Mouse (Mus musculus) hindbrain, embryonic 10.5 days (tissue): Measurements from ENCODE around the gene Mex3a. TPM values are rescaled to one million over a fixed set of nuclear protein-coding genes. Genes with fewer than 3 reads are reported as not detected.

Experiments used
- DNase-seq: peaks from one replicate; pipeline ENCODE4 v3.0.0-alpha.2; 2017; ENCODE audit warnings: low spot score
- H3K27ac ChIP-seq: fragments of 300-500 bp; sonication (generic); 2 replicates; pipeline ENCODE4 v1.5.1; 2016; ENCODE audit warnings: mild to moderate bottlenecking, moderate library complexity
- H3K27me3 ChIP-seq: fragments of 300-500 bp; sonication (generic); 2 replicates; pipeline ENCODE4 v1.6.1; 2016; ENCODE audit warnings: mild to moderate bottlenecking; ENCODE audit not compliant: poor library complexity, insufficient read depth, severe bottlenecking
- H3K36me3 ChIP-seq: fragments of 300-500 bp; sonication (generic); 2 replicates; pipeline ENCODE4 v1.6.1; 2016; ENCODE audit warnings: mild to moderate bottlenecking, moderate library complexity
- H3K4me1 ChIP-seq: fragments of 300-500 bp; sonication (generic); replicated peaks from 2 replicates; pipeline ENCODE4 v1.6.1; 2016; ENCODE audit warnings: mild to moderate bottlenecking
- H3K4me3 ChIP-seq: fragments of 300-500 bp; sonication (generic); 2 replicates; pipeline ENCODE4 v1.5.1; 2016; ENCODE audit warnings: mild to moderate bottlenecking, moderate library complexity
- H3K9me3 ChIP-seq: fragments of 300-500 bp; sonication (generic); 2 replicates; pipeline ENCODE4 v1.6.1; 2016; ENCODE audit warnings: mild to moderate bottlenecking, moderate library complexity
- WGBS: fragments of 180-500 bp; shearing (Covaris S2); methylation state at CpG from one replicate; pipeline ENCODE4 v1.1.7; 2016; 5-methylcytosine and 5-hydroxymethylcytosine counted together
- polyA plus RNA-seq: library from polyadenylated mRNA; unstranded; fragments of >200 nt; fragmentation: Nextera tagmentation; extraction: Ambion mirVana; gene quantifications from 2 replicates; pipeline ENCODE4 v1.2.1, GENCODE M21; 2016

Gene Mex3a
- polyA plus RNA-seq, 1 experiment from 2014 or later: 30.7 TPM

GRCm38 (mm10) chr3:88500655-88501365 lies 31.4 kb upstream of the Mex3a start:
- H3K27me3 ChIP-seq: peaks cover 51% of the 10 kb centered on the region
- no peak overlapping the region for H3K27ac ChIP-seq
- WGBS: 50% methylated on average over 4 of the region's 4 CpGs
- DNase-seq: no peak
- no peaks in the 10 kb centered on the region for H3K36me3 ChIP-seq
- no peak overlapping the region for H3K4me3 ChIP-seq
- H3K4me1 ChIP-seq: peaks cover 57% of the 10 kb centered on the region
- H3K9me3 ChIP-seq: no peaks in the 10 kb centered on the region

DNA sequence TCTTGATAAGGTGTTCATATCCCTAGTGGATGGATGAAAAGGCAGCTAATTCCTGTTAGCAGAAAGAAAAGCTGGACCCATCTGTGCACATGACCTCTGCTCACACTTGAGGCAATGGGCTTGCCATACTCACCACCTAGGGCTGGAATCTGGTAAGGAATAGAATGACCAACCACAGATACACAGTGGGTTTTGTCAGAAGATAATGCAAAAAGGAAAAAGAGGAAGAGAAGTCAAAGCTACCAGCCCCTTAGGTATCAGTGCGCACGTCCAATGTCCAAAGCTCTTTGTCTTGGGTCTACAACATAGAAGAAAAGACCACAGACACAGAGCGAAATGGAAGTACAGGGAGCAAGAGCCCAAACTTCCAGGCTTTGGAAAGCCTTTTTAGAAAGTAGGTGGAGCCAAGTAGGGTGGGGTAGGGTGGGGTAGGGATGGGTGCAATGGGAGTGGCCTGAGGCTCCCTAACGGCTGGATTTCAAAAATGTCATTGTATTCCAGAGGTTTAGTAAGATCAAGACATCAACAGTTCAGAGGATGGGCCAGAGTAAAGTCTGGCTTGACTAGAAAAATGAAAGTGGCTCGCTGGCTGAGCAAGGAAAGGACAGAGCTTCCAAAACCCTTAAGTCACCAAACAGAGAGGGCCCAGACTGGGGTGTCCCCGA lies 30.7 kb upstream of the Mex3a start:
- Histone ChIP-seq H3K27ac (no peak overlapping the region), H3K36me3 (no peaks in the 10 kb centered on the region), H3K4me3 (peak overlapping the region; percentile 76), H3K9me3 (no peaks in the 10 kb centered on the region), H3K4me1 (peaks cover 56% of the 10 kb centered on the region), H3K27me3 (peaks cover 50% of the 10 kb centered on the region)
- DNase-seq: no peak
- 53% methylated on average over 6 of the region's 6 CpGs for WGBS

GRCm38 (mm10) chr3:88502031-88502571 lies 30.1 kb upstream of the Mex3a start:
- H3K27me3 ChIP-seq: peaks cover 50% of the 10 kb centered on the region
- 16% methylated on average over 11 of the region's 11 CpGs for WGBS
- no peaks in the 10 kb centered on the region for H3K9me3 ChIP-seq
- peaks cover 58% of the 10 kb centered on the region for H3K4me1 ChIP-seq
- peak overlapping the region; percentile 76 for H3K4me3 ChIP-seq
- DNase-seq: no peak
- H3K36me3 ChIP-seq: no peaks in the 10 kb centered on the region
- peak overlapping the region; percentile 82; the same call in 1 of the 2 replicates for H3K27ac ChIP-seq

- H3K4me1 ChIP-seq: peaks cover 53% of the 10 kb centered on the region
- no peaks in the 10 kb centered on the region for H3K9me3 ChIP-seq
- H3K27me3 ChIP-seq: peaks cover 50% of the 10 kb centered on the region
- WGBS: under 1% methylated on average over 55 of the region's 55 CpGs
- H3K4me3 ChIP-seq: peak overlapping the region; percentile 76
- peak; percentile 61 for DNase-seq
- H3K36me3 ChIP-seq: no peaks in the 10 kb centered on the region
- peak overlapping the region; percentile 82 for H3K27ac ChIP-seq
Measured at GRCm38 (mm10) chr3:88502641-88503504, 29.3 kb upstream of the Mex3a start.

GRCm38 (mm10) chr3:88503505-88503863 lies 28.7 kb upstream of the Mex3a start:
- H3K9me3 ChIP-seq: no peaks in the 10 kb centered on the region
- H3K27ac ChIP-seq: 0 out of 2 replicates have a peak overlapping the region, but pooled peaks have one; percentile 82
- no peak for DNase-seq
- H3K36me3 ChIP-seq: no peaks in the 10 kb centered on the region
- 18% methylated on average over 4 of the region's 4 CpGs for WGBS
- peaks cover 53% of the 10 kb centered on the region for H3K27me3 ChIP-seq
- H3K4me1 ChIP-seq: peaks cover 52% of the 10 kb centered on the region
- peak overlapping the region; percentile 76 for H3K4me3 ChIP-seq

DNA sequence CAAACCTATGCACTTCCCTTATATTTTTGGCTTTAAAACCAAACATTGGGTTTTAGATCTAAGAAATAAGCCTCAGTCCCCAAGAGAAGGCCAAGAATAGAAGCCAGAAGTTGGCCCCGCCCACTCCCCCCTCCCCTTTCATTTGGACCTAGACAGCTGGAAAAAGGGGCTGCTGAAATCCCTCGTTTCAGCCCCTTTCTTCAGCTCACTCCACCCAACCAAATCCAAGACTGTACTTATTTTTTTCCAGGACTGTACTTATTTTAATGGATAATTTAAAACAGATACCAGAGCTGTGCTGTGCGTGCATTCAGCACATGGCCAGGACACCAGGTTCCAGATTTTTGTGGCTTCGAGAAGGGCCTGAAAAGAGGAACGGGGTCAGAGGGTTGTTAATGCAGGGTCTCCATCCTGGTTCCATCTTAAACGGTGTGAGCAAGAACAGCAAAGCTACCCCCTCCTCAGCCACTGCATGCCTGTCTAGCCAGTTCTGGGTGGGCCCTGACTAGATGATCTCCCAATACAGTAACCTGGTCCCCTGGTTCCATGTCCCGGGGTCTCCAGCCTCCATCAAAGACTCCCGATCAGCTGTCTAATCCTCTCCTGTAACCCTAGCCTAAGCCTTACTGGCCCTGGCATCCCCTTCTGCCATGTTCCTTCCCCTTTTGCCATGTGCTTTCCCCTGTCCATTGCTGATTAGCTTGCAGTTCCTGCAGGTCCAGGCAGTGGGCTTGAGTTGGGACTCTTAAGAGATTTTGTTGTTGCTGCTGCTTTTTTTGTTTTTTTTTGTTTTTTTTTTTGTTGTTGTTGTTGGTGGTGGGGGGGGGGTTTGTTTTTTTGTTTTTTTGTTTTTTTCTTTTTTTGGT lies 28.1 kb upstream of the Mex3a start:
- Histone ChIP-seq H3K36me3 (no peaks in the 10 kb centered on the region), H3K9me3 (no peaks in the 10 kb centered on the region), H3K27me3 (peaks cover 53% of the 10 kb centered on the region), H3K4me1 (peaks cover 54% of the 10 kb centered on the region), H3K27ac (no peak overlapping the region), H3K4me3 (0 out of 2 replicates have a peak overlapping the region, but pooled peaks have one; percentile 76)
- DNase-seq: no peak
- WGBS: 46% methylated on average over 8 of the region's 8 CpGs

DNA sequence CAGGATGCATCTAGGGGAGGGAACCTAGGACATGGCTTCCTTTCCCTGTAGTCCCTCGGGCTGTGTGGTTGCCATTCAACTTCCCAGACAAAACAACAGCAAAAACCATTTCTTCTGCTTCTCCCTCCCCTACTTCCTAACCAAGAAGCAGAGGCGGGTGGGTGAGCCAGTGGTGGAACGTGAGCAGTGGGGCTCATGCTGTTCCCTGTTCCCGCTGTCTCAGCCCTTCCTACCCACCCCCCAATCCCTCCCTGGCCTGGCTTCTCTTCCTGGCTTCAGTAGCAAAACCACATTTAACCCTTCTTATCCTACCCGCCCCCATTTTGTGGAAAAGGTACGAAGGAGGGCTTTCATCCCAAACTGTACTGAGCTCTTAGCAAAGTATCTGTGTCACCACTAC lies 27.1 kb upstream of the Mex3a start:
- H3K4me1 ChIP-seq: peaks cover 61% of the 10 kb centered on the region
- no peak overlapping the region for H3K4me3 ChIP-seq
- H3K27ac ChIP-seq: 0 out of 2 replicates have a peak overlapping the region, but pooled peaks have one; percentile 13
- DNase-seq: no peak
- no peaks in the 10 kb centered on the region for H3K36me3 ChIP-seq
- no peaks in the 10 kb centered on the region for H3K9me3 ChIP-seq
- 65% methylated on average over 6 of the region's 6 CpGs for WGBS
- peaks cover 50% of the 10 kb centered on the region for H3K27me3 ChIP-seq

DNA sequence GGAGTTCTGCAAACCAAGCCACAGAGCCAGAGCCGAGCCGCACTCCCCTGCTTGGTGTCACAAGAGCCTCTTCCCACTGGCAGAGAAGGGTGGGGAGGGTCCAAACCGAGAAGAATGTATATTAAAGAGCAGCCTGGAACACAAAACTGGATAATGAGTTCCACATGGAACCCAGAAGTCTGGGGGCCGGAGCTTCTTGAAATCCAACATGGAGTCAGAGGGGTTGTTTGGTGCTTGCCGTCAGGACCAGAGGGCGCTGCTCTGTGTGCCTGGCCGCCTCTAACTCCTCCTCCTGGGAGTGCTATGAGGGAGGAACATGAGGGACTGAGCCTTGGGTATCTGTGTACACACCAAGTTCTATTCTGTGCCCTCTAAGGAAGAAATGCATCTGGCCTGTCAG lies 26.4 kb upstream of the Mex3a start:
- Histone ChIP-seq H3K4me3 (no peak overlapping the region), H3K9me3 (no peaks in the 10 kb centered on the region), H3K4me1 (peaks cover 63% of the 10 kb centered on the region), H3K27me3 (peaks cover 45% of the 10 kb centered on the region), H3K27ac (0 out of 2 replicates have a peak overlapping the region, but pooled peaks have one; percentile 13), H3K36me3 (no peaks in the 10 kb centered on the region)
- WGBS: 51% methylated on average over 7 of the region's 7 CpGs
- no peak for DNase-seq

DNA sequence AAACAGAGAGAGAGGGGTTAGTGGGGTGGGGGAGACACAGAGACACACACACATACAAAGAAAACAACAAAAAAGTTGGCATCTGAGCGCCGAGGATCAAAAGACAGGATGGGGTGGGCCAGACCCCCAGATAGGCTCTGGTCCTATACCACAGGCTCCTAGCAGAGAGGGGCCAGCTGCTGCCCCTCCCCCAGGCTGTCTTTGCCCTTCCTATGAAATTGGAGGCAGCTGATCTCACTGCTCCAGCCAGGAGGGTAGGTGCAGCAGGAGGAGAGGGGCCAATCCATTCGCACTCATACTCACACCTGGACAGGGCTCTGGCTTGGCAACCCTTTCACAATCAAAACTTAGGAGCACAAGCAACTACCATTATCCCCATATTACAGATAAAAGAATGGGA lies 22.9 kb upstream of the Mex3a start:
- Histone ChIP-seq H3K36me3 (no peaks in the 10 kb centered on the region), H3K4me3 (peak overlapping the region; percentile 54), H3K4me1 (peaks cover 60% of the 10 kb centered on the region), H3K9me3 (no peaks in the 10 kb centered on the region), H3K27ac (peak overlapping the region; percentile 87), H3K27me3 (peaks cover 10% of the 10 kb centered on the region)
- no peak for DNase-seq
- 77% methylated on average over 3 of the region's 3 CpGs for WGBS

- Histone ChIP-seq H3K4me3 (peak within 1 kb of the TSS; percentile 54), H3K36me3 (no peaks in the 10 kb centered on the region), H3K27ac (peak within 1 kb of the TSS; percentile 87), H3K9me3 (no peaks in the 10 kb centered on the region), H3K27me3 (peaks cover 6% of the 10 kb centered on the region), H3K4me1 (peaks cover 58% of the 10 kb centered on the region)
- peak; percentile 92 for DNase-seq
- under 1% methylated on average over 31 of the region's 31 CpGs for WGBS
Measured at GRCm38 (mm10) chr3:88509692-88510420, 22.3 kb upstream of the Mex3a start, which contains the start of gene Lmna. Lmna (minus strand) TSS chr3:88509956.
